Mouse (Mus musculus): ENCODE data around the gene Tmtc2. TPM values are rescaled to one million over a fixed set of nuclear protein-coding genes. Genes with fewer than 3 reads are reported as not detected.
A peak's percentile ranks its signal among the peaks of the same experiment; 100 is the strongest.

Tmtc2 gene
- polyA plus RNA-seq, 1 experiment from 2014 or later: 8.0 TPM

- WGBS: 81% methylated on average over 2 of the region's 2 CpGs
- DNase-seq (ENCODE audit: low spot score): no peak
- H3K27ac ChIP-seq: peak overlapping the region; percentile 17
Measured at GRCm38 (mm10) chr10:105200678-105201077, 373.6 kb downstream of the Tmtc2 start.

GRCm38 (mm10) chr10:105200092-105200491 is 374.2 kb downstream of the Tmtc2 start:
- Histone ChIP-seq H3K4me3 (no peak overlapping the region), H3K4me1 (replicated peaks) (peaks cover 29% of the 10 kb centered on the region), H3K36me3 (no peaks in the 10 kb centered on the region), H3K27ac (peak overlapping the region; percentile 89), H3K9me3 (no peaks in the 10 kb centered on the region), H3K27me3 (ENCODE audit: insufficient read depth, poor library complexity, severe bottlenecking) (no peaks in the 10 kb centered on the region)
- peak; percentile 42 for DNase-seq (ENCODE audit: low spot score)
- WGBS: 28% methylated on average over 4 of the region's 4 CpGs

More at GRCm38 (mm10) chr10:105200678-105201077, 373.6 kb downstream of the Tmtc2 start:
- Histone ChIP-seq H3K4me3 (no peak overlapping the region), H3K27me3 (ENCODE audit: insufficient read depth, poor library complexity, severe bottlenecking) (no peaks in the 10 kb centered on the region), H3K36me3 (no peaks in the 10 kb centered on the region), H3K9me3 (no peaks in the 10 kb centered on the region), H3K4me1 (replicated peaks) (peaks cover 29% of the 10 kb centered on the region)

- Histone ChIP-seq H3K27me3 (ENCODE audit: insufficient read depth, poor library complexity, severe bottlenecking) (no peaks in the 10 kb centered on the region), H3K4me1 (replicated peaks) (peaks cover 29% of the 10 kb centered on the region), H3K36me3 (no peaks in the 10 kb centered on the region), H3K4me3 (no peak overlapping the region), H3K27ac (peak overlapping the region; percentile 89), H3K9me3 (no peaks in the 10 kb centered on the region)
- WGBS: 52% methylated on average over 5 of the region's 5 CpGs
- DNase-seq (ENCODE audit: low spot score): no peak
Measured at GRCm38 (mm10) chr10:105199515-105199914, 374.7 kb downstream of the Tmtc2 start.

GRCm38 (mm10) chr10:105195377-105195776 is 378.9 kb downstream of the Tmtc2 start:
- H3K4me1 ChIP-seq (replicated peaks): peaks cover 18% of the 10 kb centered on the region
- WGBS: 88% methylated on average over 2 of the region's 2 CpGs
- H3K4me3 ChIP-seq: no peak overlapping the region
- no peaks in the 10 kb centered on the region for H3K27me3 ChIP-seq (ENCODE audit: insufficient read depth, poor library complexity, severe bottlenecking)
- H3K9me3 ChIP-seq: no peaks in the 10 kb centered on the region
- no peak overlapping the region for H3K27ac ChIP-seq
- DNase-seq (ENCODE audit: low spot score): no peak
- no peaks in the 10 kb centered on the region for H3K36me3 ChIP-seq

- DNase-seq (ENCODE audit: low spot score): no peak
- no peak overlapping the region for H3K4me3 ChIP-seq
- no peaks in the 10 kb centered on the region for H3K9me3 ChIP-seq
- 82% methylated on average over 4 of the region's 4 CpGs for WGBS
- peaks cover 3% of the 10 kb centered on the region; the same call in 1 of the 2 replicates for H3K36me3 ChIP-seq
- H3K4me1 ChIP-seq (replicated peaks): peaks cover 12% of the 10 kb centered on the region
- H3K27ac ChIP-seq: no peak overlapping the region
- H3K27me3 ChIP-seq (ENCODE audit: insufficient read depth, poor library complexity, severe bottlenecking): no peaks in the 10 kb centered on the region
Measured at GRCm38 (mm10) chr10:105193756-105194460, 380.3 kb downstream of the Tmtc2 start.

GRCm38 (mm10) chr10:105192071-105192470 is 382.2 kb downstream of the Tmtc2 start:
- no peak for DNase-seq (ENCODE audit: low spot score)
- no peak overlapping the region for H3K27ac ChIP-seq

GRCm38 (mm10) chr10:105189746-105190145 is 384.5 kb downstream of the Tmtc2 start:
- 51% methylated on average over 4 of the region's 4 CpGs for WGBS

More at GRCm38 (mm10) chr10:105192071-105192470, 382.2 kb downstream of the Tmtc2 start:
- H3K36me3 ChIP-seq: peaks cover 3% of the 10 kb centered on the region; the same call in 1 of the 2 replicates
- H3K27me3 ChIP-seq (ENCODE audit: insufficient read depth, poor library complexity, severe bottlenecking): no peaks in the 10 kb centered on the region
- H3K4me3 ChIP-seq: no peak overlapping the region
- peaks cover 8% of the 10 kb centered on the region for H3K4me1 ChIP-seq (replicated peaks)
- WGBS: 96% methylated on average over 2 of the region's 2 CpGs
- no peaks in the 10 kb centered on the region for H3K9me3 ChIP-seq

GRCm38 (mm10) chr10:105186636-105187035 is 387.6 kb downstream of the Tmtc2 start:
- no peaks in the 10 kb centered on the region for H3K27me3 ChIP-seq (ENCODE audit: insufficient read depth, poor library complexity, severe bottlenecking)
- no peak for DNase-seq (ENCODE audit: low spot score)
- H3K9me3 ChIP-seq: 0 out of 2 replicates have a peak, but pooled peaks cover 3% of the 10 kb centered on the region
- WGBS: 93% methylated on average over 5 of the region's 5 CpGs
- H3K4me3 ChIP-seq: no peak overlapping the region
- peaks cover 8% of the 10 kb centered on the region for H3K4me1 ChIP-seq (replicated peaks)
- H3K36me3 ChIP-seq: peaks cover 3% of the 10 kb centered on the region; the same call in 1 of the 2 replicates
- H3K27ac ChIP-seq: no peak overlapping the region

More at GRCm38 (mm10) chr10:105189746-105190145, 384.5 kb downstream of the Tmtc2 start:
- H3K36me3 ChIP-seq: peaks cover 3% of the 10 kb centered on the region; the same call in 1 of the 2 replicates
- H3K27me3 ChIP-seq (ENCODE audit: insufficient read depth, poor library complexity, severe bottlenecking): no peaks in the 10 kb centered on the region
- H3K4me1 ChIP-seq (replicated peaks): peaks cover 8% of the 10 kb centered on the region
- DNase-seq (ENCODE audit: low spot score): no peak
- no peak overlapping the region for H3K27ac ChIP-seq
- no peaks in the 10 kb centered on the region for H3K9me3 ChIP-seq
- H3K4me3 ChIP-seq: no peak overlapping the region

- DNase-seq (ENCODE audit: low spot score): no peak
- no peak overlapping the region for H3K27ac ChIP-seq
- H3K4me1 ChIP-seq (replicated peaks): no peaks in the 10 kb centered on the region
- H3K27me3 ChIP-seq (ENCODE audit: insufficient read depth, poor library complexity, severe bottlenecking): no peaks in the 10 kb centered on the region
- H3K9me3 ChIP-seq: no peaks in the 10 kb centered on the region
- H3K36me3 ChIP-seq: no peaks in the 10 kb centered on the region
- 90% methylated on average over 5 of the region's 5 CpGs for WGBS
- H3K4me3 ChIP-seq: no peak overlapping the region
Measured at GRCm38 (mm10) chr10:105168443-105169102, 405.7 kb downstream of the Tmtc2 start.

GRCm38 (mm10) chr10:105165291-105165690 is 409.0 kb downstream of the Tmtc2 start:
- Histone ChIP-seq H3K36me3 (no peaks in the 10 kb centered on the region), H3K4me3 (no peak overlapping the region), H3K9me3 (no peaks in the 10 kb centered on the region), H3K27me3 (ENCODE audit: insufficient read depth, poor library complexity, severe bottlenecking) (no peaks in the 10 kb centered on the region), H3K4me1 (replicated peaks) (no peaks in the 10 kb centered on the region), H3K27ac (no peak overlapping the region)
- DNase-seq (ENCODE audit: low spot score): no peak
- WGBS: 93% methylated on average over 5 of the region's 5 CpGs

- DNase-seq (ENCODE audit: low spot score): no peak
- H3K9me3 ChIP-seq: no peaks in the 10 kb centered on the region
- no peak overlapping the region for H3K27ac ChIP-seq
- no peaks in the 10 kb centered on the region for H3K36me3 ChIP-seq
- H3K4me3 ChIP-seq: no peak overlapping the region
- no peaks in the 10 kb centered on the region for H3K27me3 ChIP-seq (ENCODE audit: insufficient read depth, poor library complexity, severe bottlenecking)
- no peaks in the 10 kb centered on the region for H3K4me1 ChIP-seq (replicated peaks)
Measured at GRCm38 (mm10) chr10:105153789-105154188, 420.5 kb downstream of the Tmtc2 start.

GRCm38 (mm10) chr10:105144382-105144781 is 429.9 kb downstream of the Tmtc2 start:
- DNase-seq (ENCODE audit: low spot score): no peak
- Histone ChIP-seq H3K9me3 (no peaks in the 10 kb centered on the region), H3K4me1 (replicated peaks) (no peaks in the 10 kb centered on the region), H3K27me3 (ENCODE audit: insufficient read depth, poor library complexity, severe bottlenecking) (no peaks in the 10 kb centered on the region), H3K27ac (no peak overlapping the region), H3K36me3 (no peaks in the 10 kb centered on the region), H3K4me3 (no peak overlapping the region)
- WGBS: 67% methylated on average over 4 of the region's 4 CpGs

- H3K36me3 ChIP-seq: no peaks in the 10 kb centered on the region
- no peak for DNase-seq (ENCODE audit: low spot score)
- H3K27me3 ChIP-seq (ENCODE audit: insufficient read depth, poor library complexity, severe bottlenecking): no peaks in the 10 kb centered on the region
- no peaks in the 10 kb centered on the region for H3K4me1 ChIP-seq (replicated peaks)
- no peaks in the 10 kb centered on the region for H3K9me3 ChIP-seq
- no peak overlapping the region for H3K4me3 ChIP-seq
- no peak overlapping the region for H3K27ac ChIP-seq
- WGBS: 89% methylated on average over 3 of the region's 3 CpGs
Measured at GRCm38 (mm10) chr10:105142201-105142600, 432.1 kb downstream of the Tmtc2 start.

Measured in hindbrain, embryonic 10.5 days (tissue).